Mouse (Mus musculus) adrenal gland (tissue): Measurements from ENCODE around the gene Ier3.

Experiments
- intact Hi-C: fragments of 180-260 bp; cut with DNase I; formaldehyde crosslinking; loops from one replicate; pipeline ENCODE4 v1.15.1; 2025
- long read RNA-seq, 2 experiments: library from polyadenylated mRNA; unstranded; transcript quantifications; one replicate each; pipeline ENCODE4 v2.0.0; 2020; ENCODE audit warnings: borderline replicate concordance in 1 of 2; ENCODE audit not compliant: insufficient replicate concordance in 1 of 2

Ier3 gene
- long read RNA-seq, experiment 1, partial matches to known transcripts: 0 of 6 reads
- long read RNA-seq, experiment 1, other reads (novel, unspliced or antisense): 2 of 6 reads
- long read RNA-seq, experiment 2, transcript Ier3-201 (2 exons, 1,131 nt): major isoform, 11 of 12 reads
- long read RNA-seq, experiment 2, partial matches to known transcripts: 1 of 12 reads
- long read RNA-seq, experiment 2, other reads (novel, unspliced or antisense): 0 of 12 reads

GRCm38 (mm10) chr17:35821439-35822430 is at the start of gene Ier3:
TSS of gene Ier3 (plus strand) at chr17:35821684.
- intact Hi-C loops: no loop called here

GRCm38 (mm10) chr17:35776811-35777609 is 44.5 kb upstream of the Ier3 start:
- intact Hi-C loops: no loop called here

DNA sequence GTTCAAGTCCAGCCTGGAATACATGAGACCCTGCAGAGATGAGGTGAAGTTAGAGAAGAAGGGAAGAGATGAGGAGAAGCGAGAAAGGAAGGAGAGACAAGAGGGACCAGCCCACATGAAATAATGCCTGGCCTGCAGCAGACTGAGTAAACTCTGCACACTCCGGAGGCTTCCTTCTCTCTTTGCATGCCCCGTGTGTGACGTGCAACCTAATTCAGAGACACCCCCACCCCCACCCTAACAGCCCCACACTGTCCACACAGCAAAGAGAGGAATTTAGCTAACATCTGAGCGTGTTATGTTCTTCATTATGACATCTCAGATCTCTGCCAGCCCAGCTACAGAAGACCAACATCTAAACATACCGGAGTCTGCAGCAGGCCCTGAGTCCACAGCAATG is 42.5 kb upstream of the Ier3 start:
- intact Hi-C loops: no loop called here

DNA sequence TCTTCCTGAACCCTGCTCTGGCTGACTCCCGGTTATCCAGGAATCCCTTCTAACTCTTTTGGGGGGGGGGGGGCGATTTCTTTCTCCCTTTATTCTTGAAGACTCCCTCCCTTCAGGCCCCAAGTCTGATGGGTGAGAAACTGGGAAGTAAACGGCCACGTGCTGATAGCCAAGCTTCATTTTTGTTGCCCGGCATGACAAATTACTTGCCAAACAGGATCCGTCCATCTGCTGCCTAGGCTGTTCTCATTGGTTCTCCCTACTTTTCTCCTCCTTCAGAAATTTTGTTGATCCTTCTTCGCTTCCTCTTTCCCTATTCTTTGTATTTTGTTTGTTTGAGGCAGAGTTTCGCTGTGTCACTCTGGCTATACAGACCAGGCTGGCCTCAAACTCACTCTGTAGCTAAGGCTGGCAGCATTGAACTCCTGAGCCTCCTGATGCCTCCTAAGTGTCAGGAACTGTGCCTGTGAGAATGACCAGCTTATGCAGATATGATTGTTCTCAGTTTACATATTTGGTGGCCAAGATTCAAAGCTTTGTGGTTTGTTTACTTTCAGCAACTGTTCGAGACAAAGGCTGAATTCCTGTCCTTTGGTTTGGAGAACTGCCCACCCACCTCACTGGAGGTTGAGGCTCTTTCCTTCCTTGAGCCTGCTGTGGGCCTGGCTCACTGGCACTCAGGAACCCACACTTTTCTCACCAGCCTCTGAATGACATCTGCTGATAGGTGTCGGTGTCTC is 41.8 kb upstream of the Ier3 start:
- intact Hi-C loops: no loop called here

GRCm38 (mm10) chr17:35780362-35780761 is 41.1 kb upstream of the Ier3 start:
- intact Hi-C loops: no loop called here

- intact Hi-C loops: no loop called here
Observed at GRCm38 (mm10) chr17:35782398-35782797, 39.1 kb upstream of the Ier3 start.

DNA sequence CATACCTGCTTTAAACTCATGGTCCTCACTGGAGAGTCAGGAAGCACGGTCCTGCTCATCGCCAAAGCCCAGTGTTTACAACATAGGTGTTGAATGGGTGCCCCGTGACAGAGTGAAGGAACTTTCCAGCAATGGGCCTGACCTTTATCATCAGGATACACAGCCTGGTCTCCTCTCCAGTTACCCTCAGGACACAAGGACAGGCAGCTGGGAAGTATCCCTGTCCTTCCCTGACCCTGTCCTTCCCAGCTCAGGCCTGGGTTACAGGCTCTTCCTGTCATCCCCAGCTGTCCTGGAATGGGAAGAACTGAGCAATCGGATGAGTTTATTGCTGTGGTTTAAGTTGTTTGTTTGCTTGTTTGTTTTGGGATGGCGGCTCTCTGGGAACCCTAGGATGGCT is 38.6 kb upstream of the Ier3 start:
- intact Hi-C loops: no loop called here

GRCm38 (mm10) chr17:35783944-35784343 is 37.5 kb upstream of the Ier3 start:
- intact Hi-C loops: no loop called here

DNA sequence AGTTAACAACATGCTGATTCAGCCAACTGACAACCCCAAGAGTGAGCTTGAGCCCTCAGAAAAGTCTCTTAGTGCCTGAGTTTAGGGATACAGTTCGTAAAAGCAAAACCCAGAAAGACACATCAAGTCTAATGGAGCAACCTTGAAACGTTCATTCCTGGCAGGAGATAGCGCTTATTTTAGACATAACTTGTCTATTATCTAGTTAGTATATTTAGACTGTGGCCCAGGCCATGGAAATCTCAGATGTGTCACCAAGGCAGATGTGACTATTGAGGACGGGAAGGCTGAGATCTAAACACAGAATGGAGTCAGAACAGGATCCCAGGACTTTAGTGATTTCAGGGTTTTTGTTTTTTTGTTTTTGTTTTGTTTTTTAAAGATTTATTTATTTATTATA is 36.3 kb upstream of the Ier3 start:
- intact Hi-C loops: no loop called here

- intact Hi-C loops: no loop called here
Observed at GRCm38 (mm10) chr17:35787493-35787892, 34.0 kb upstream of the Ier3 start.

DNA sequence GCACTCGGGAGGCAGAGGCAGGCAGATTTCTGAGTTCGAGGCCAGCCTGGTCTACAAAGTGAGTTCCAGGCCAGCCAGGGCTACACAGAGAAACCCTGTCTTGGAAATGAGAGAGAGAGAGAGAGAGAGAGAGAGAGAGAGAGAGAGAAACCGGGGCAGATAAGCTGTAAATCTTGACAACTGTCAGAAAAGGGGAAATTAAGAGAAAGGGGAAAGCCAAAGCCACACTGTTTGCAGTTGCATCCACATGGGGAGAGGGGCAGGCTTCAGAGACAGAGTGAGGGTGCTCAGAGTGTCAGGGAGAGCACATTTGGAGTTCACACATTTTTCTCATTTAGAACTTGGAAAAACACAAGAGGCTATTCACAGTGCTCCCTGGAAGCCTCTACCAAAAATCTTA is 33.5 kb upstream of the Ier3 start:
- intact Hi-C loops: no loop called here

DNA sequence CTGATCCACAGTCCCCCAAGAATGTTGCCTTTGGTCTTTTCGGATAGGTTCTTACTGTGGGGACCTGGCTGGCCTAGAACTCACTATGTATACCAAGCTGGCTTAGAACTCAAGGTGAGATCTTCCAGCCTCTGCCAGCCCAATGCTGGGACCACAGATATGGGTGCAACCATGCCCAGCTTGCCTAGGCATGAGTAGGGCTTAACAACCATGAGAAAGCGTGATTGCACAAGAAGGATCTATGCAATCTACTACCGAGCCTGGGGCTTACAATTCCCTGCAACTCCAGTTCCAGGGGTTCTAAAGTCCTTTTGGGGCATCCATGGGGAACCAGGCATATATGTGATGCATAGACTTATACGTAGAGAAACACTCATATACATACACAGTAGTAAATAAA is 30.6 kb upstream of the Ier3 start:
- intact Hi-C loops: no loop called here

- intact Hi-C loops: no loop called here
Observed at GRCm38 (mm10) chr17:35792837-35793236, 28.6 kb upstream of the Ier3 start.

GRCm38 (mm10) chr17:35795099-35795498 is 26.4 kb upstream of the Ier3 start:
- intact Hi-C loops: no loop called here

GRCm38 (mm10) chr17:35795656-35796055 is 25.8 kb upstream of the Ier3 start:
- intact Hi-C loops: no loop called here

DNA sequence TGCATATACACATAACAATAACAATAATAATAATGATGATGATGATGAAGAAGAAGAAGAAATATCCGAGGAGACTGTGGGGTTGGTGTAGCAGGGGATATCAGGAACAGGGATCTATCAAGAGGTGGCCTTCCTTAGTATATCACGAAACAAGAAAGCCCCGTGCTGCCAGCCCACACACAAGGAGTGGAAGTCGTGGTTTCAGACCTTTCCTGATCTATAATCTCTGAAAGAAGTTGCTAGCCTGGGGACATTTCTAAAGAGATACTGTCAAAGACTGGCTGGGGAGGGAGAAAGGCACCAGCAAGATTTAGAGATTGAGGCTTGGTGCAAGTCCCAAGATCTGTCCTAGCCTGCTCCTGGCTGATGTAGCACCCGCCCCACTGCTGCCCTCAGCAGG is 24.6 kb upstream of the Ier3 start:
- intact Hi-C loops: no loop called here

DNA sequence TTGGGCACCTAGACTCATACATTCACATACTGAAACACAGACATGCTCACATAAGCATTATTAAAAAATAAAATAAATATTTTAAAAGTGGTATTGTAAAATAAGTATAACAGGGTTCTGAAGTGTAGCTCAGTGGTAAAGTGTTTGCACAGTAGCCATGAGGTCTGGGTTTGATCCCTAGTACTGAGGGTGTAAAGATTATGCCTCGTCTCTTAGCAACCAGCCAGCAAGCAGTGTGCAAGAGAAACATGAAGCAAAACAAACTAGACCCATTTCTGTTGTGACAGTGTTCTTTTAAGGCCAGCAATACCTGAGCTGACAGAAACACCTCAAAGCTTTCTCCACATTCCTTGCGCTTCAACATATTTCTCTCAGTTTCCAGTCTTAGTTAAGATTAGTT is 20.6 kb upstream of the Ier3 start:
- intact Hi-C loops: no loop called here

GRCm38 (mm10) chr17:35803020-35803419 is 18.5 kb upstream of the Ier3 start:
- intact Hi-C loops: no loop called here

- intact Hi-C loops: no loop called here
Observed at GRCm38 (mm10) chr17:35803858-35804399, 17.6 kb upstream of the Ier3 start.

GRCm38 (mm10) chr17:35808073-35808472 is 13.4 kb upstream of the Ier3 start:
- intact Hi-C loops: no loop called here

DNA sequence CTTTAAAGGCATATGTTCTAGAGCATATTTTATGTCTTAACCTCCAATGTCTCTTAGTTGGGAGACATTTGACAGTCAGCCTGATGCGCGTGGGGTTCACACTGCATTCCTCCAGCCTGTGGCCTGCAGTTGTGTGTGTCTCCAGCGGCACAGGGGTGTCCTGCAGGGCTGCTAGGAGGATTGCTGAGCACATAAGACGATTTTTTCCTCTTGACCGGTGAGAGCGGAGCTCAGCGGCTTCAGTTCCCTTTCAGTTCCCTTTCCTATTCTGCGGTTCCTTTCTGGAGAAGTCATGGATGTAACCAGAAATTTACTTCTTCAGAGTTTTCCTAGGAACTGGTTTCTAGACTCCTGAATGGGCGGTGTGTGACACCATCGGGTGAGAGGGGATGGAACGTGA is 12.1 kb upstream of the Ier3 start:
- intact Hi-C loops: no loop called here
